Mouse (Mus musculus): ENCODE measurements around the gene Tubb4b. TPM values are rescaled to one million over a fixed set of nuclear protein-coding genes. Genes with fewer than 3 reads are reported as not detected.

Tubb4b gene
- polyA plus RNA-seq, 1 experiment from 2014 or later = 319 TPM

GRCm38 (mm10) chr2:25210686-25211085 lies 13.8 kb downstream of the Tubb4b start:
- 0 out of 2 replicates have a peak, but pooled peaks have one; percentile 13 for ATAC-seq (ENCODE audit: low FRiP score, low TSS enrichment)
- H3K9me3 ChIP-seq (ENCODE audit: control insufficient read depth, low read length) = no peaks in the 10 kb centered on the region
- H3K4me1 ChIP-seq (ENCODE audit: control insufficient read depth, insufficient read depth, low read length) = peaks cover 21% of the 10 kb centered on the region
- no peaks in the 10 kb centered on the region for H3K27me3 ChIP-seq (ENCODE audit: control insufficient read depth, insufficient read depth, low read length)
- peak overlapping the region; percentile 92 for H3K27ac ChIP-seq (replicated peaks; ENCODE audit: low read depth, low read length)
- H3K36me3 ChIP-seq (ENCODE audit: control insufficient read depth, insufficient read depth, low read length) = peaks cover 27% of the 10 kb centered on the region
- under 1% methylated on average over 24 of the region's 24 CpGs for WGBS
- DNase-seq = no peak
- peak overlapping the region; percentile 88 for H3K9ac ChIP-seq (replicated peaks; ENCODE audit: low read length)
- H3K4me3 ChIP-seq (replicated peaks; ENCODE audit: low read depth, low read length) = peak overlapping the region; percentile 86
- H3K4me2 ChIP-seq (ENCODE audit: low read length) = peak overlapping the region; percentile 83

- ATAC-seq (ENCODE audit: low FRiP score, low TSS enrichment) (no peak), DNase-seq (no peak)
- WGBS = 86% methylated on average over 1 of the region's 1 CpGs
- Histone ChIP-seq H3K9me3 (ENCODE audit: control insufficient read depth, low read length) (no peaks in the 10 kb centered on the region), H3K27ac (replicated peaks; ENCODE audit: low read depth, low read length) (no peak overlapping the region), H3K27me3 (ENCODE audit: control insufficient read depth, insufficient read depth, low read length) (no peaks in the 10 kb centered on the region), H3K4me3 (replicated peaks; ENCODE audit: low read depth, low read length) (no peak overlapping the region), H3K4me1 (ENCODE audit: control insufficient read depth, insufficient read depth, low read length) (peaks cover 21% of the 10 kb centered on the region), H3K4me2 (ENCODE audit: low read length) (no peak overlapping the region), H3K36me3 (ENCODE audit: control insufficient read depth, insufficient read depth, low read length) (peaks cover 58% of the 10 kb centered on the region), H3K9ac (replicated peaks; ENCODE audit: low read length) (no peak overlapping the region)
Measured at GRCm38 (mm10) chr2:25207593-25207992, 16.9 kb downstream of the Tubb4b start.

GRCm38 (mm10) chr2:25203631-25204214 lies 20.8 kb downstream of the Tubb4b start:
- Histone ChIP-seq H3K27me3 (ENCODE audit: control insufficient read depth, insufficient read depth, low read length) (no peaks in the 10 kb centered on the region), H3K4me3 (replicated peaks; ENCODE audit: low read depth, low read length) (no peak overlapping the region), H3K27ac (replicated peaks; ENCODE audit: low read depth, low read length) (no peak overlapping the region), H3K36me3 (ENCODE audit: control insufficient read depth, insufficient read depth, low read length) (peaks cover 93% of the 10 kb centered on the region), H3K9me3 (ENCODE audit: control insufficient read depth, low read length) (no peaks in the 10 kb centered on the region), H3K4me1 (ENCODE audit: control insufficient read depth, insufficient read depth, low read length) (0 out of 2 replicates have a peak, but pooled peaks cover 6% of the 10 kb centered on the region), H3K9ac (replicated peaks; ENCODE audit: low read length) (no peak overlapping the region), H3K4me2 (ENCODE audit: low read length) (no peak overlapping the region)
- ATAC-seq (ENCODE audit: low FRiP score, low TSS enrichment) (no peak), DNase-seq (peak; percentile 24)
- 61% methylated on average over 4 of the region's 4 CpGs for WGBS

- WGBS = 91% methylated on average over 2 of the region's 2 CpGs
- no peaks in the 10 kb centered on the region for H3K9me3 ChIP-seq (ENCODE audit: control insufficient read depth, low read length)
- ATAC-seq (ENCODE audit: low FRiP score, low TSS enrichment) (no peak), DNase-seq (no peak)
- H3K4me2 ChIP-seq (ENCODE audit: low read length) = no peak overlapping the region
- H3K36me3 ChIP-seq (ENCODE audit: control insufficient read depth, insufficient read depth, low read length) = peaks cover 76% of the 10 kb centered on the region
- H3K27ac ChIP-seq (replicated peaks; ENCODE audit: low read depth, low read length) = no peak overlapping the region
- H3K4me1 ChIP-seq (ENCODE audit: control insufficient read depth, insufficient read depth, low read length) = no peaks in the 10 kb centered on the region
- H3K4me3 ChIP-seq (replicated peaks; ENCODE audit: low read depth, low read length) = no peak overlapping the region
- peaks cover 13% of the 10 kb centered on the region for H3K27me3 ChIP-seq (ENCODE audit: control insufficient read depth, insufficient read depth, low read length)
- H3K9ac ChIP-seq (replicated peaks; ENCODE audit: low read length) = no peak overlapping the region
Measured at GRCm38 (mm10) chr2:25200631-25201030, 23.9 kb downstream of the Tubb4b start.

GRCm38 (mm10) chr2:25197946-25198345 lies 26.6 kb downstream of the Tubb4b start:
- no peak for DNase-seq
- Histone ChIP-seq H3K4me1 (ENCODE audit: control insufficient read depth, insufficient read depth, low read length) (no peaks in the 10 kb centered on the region), H3K4me2 (ENCODE audit: low read length) (no peak overlapping the region), H3K27me3 (ENCODE audit: control insufficient read depth, insufficient read depth, low read length) (peaks cover 20% of the 10 kb centered on the region), H3K9ac (replicated peaks; ENCODE audit: low read length) (no peak overlapping the region), H3K27ac (replicated peaks; ENCODE audit: low read depth, low read length) (no peak overlapping the region), H3K4me3 (replicated peaks; ENCODE audit: low read depth, low read length) (no peak overlapping the region), H3K9me3 (ENCODE audit: control insufficient read depth, low read length) (no peaks in the 10 kb centered on the region), H3K36me3 (ENCODE audit: control insufficient read depth, insufficient read depth, low read length) (peaks cover 49% of the 10 kb centered on the region)
- no peak for ATAC-seq (ENCODE audit: low FRiP score, low TSS enrichment)

GRCm38 (mm10) chr2:25197191-25197590 lies 27.3 kb downstream of the Tubb4b start:
- no peak overlapping the region for H3K4me2 ChIP-seq (ENCODE audit: low read length)
- H3K27ac ChIP-seq (replicated peaks; ENCODE audit: low read depth, low read length) = no peak overlapping the region
- 32% methylated on average over 2 of the region's 2 CpGs for WGBS
- H3K4me3 ChIP-seq (replicated peaks; ENCODE audit: low read depth, low read length) = no peak overlapping the region
- DNase-seq (no peak), ATAC-seq (ENCODE audit: low FRiP score, low TSS enrichment) (no peak)
- H3K27me3 ChIP-seq (ENCODE audit: control insufficient read depth, insufficient read depth, low read length) = peaks cover 20% of the 10 kb centered on the region
- H3K36me3 ChIP-seq (ENCODE audit: control insufficient read depth, insufficient read depth, low read length) = peaks cover 41% of the 10 kb centered on the region
- H3K4me1 ChIP-seq (ENCODE audit: control insufficient read depth, insufficient read depth, low read length) = no peaks in the 10 kb centered on the region
- no peak overlapping the region for H3K9ac ChIP-seq (replicated peaks; ENCODE audit: low read length)
- H3K9me3 ChIP-seq (ENCODE audit: control insufficient read depth, low read length) = no peaks in the 10 kb centered on the region

GRCm38 (mm10) chr2:25196172-25196954 lies 28.1 kb downstream of the Tubb4b start, which contains the start of gene Tor4a:
Gene Tor4a, minus strand, starts transcription at chr2:25196886.
- 15% methylated on average over 8 of the region's 8 CpGs for WGBS
- no peak for DNase-seq

GRCm38 (mm10) chr2:25195211-25196156 lies 29.0 kb downstream of the Tubb4b start:
- no peak for ATAC-seq (ENCODE audit: low FRiP score, low TSS enrichment)
- Histone ChIP-seq H3K4me1 (ENCODE audit: control insufficient read depth, insufficient read depth, low read length) (no peaks in the 10 kb centered on the region), H3K4me3 (replicated peaks; ENCODE audit: low read depth, low read length) (0 out of 2 replicates have a peak overlapping the region, but pooled peaks have one; percentile 5), H3K36me3 (ENCODE audit: control insufficient read depth, insufficient read depth, low read length) (peaks cover 24% of the 10 kb centered on the region), H3K4me2 (ENCODE audit: low read length) (0 out of 2 replicates have a peak overlapping the region, but pooled peaks have one; percentile 4), H3K27me3 (ENCODE audit: control insufficient read depth, insufficient read depth, low read length) (peaks cover 20% of the 10 kb centered on the region), H3K9me3 (ENCODE audit: control insufficient read depth, low read length) (no peaks in the 10 kb centered on the region), H3K27ac (replicated peaks; ENCODE audit: low read depth, low read length) (no peak overlapping the region), H3K9ac (replicated peaks; ENCODE audit: low read length) (no peak overlapping the region)
- WGBS = 20% methylated on average over 55 of the region's 55 CpGs
- no peak for DNase-seq

More at GRCm38 (mm10) chr2:25196172-25196954, 28.1 kb downstream of the Tubb4b start, which contains the start of gene Tor4a:
- ATAC-seq (ENCODE audit: low FRiP score, low TSS enrichment) = no peak
- Histone ChIP-seq H3K4me3 (replicated peaks; ENCODE audit: low read depth, low read length) (0 out of 2 replicates have a peak within 1 kb of the TSS, but pooled peaks have one; percentile 5), H3K4me1 (ENCODE audit: control insufficient read depth, insufficient read depth, low read length) (no peaks in the 10 kb centered on the region), H3K9ac (replicated peaks; ENCODE audit: low read length) (no peak within 1 kb of the TSS), H3K36me3 (ENCODE audit: control insufficient read depth, insufficient read depth, low read length) (peaks cover 33% of the 10 kb centered on the region), H3K9me3 (ENCODE audit: control insufficient read depth, low read length) (no peaks in the 10 kb centered on the region), H3K4me2 (ENCODE audit: low read length) (0 out of 2 replicates have a peak within 1 kb of the TSS, but pooled peaks have one; percentile 4), H3K27me3 (ENCODE audit: control insufficient read depth, insufficient read depth, low read length) (peaks cover 20% of the 10 kb centered on the region), H3K27ac (replicated peaks; ENCODE audit: low read depth, low read length) (no peak within 1 kb of the TSS)
